Mouse (Mus musculus) embryo, embryonic 11 days (tissue): ENCODE results near the gene Ssxb10.
"Not testable (repeated sequence)": the region's sequence is repeated elsewhere in the genome, so short reads cannot be mapped to it uniquely, and the experiment has no call there.

Source experiments
- DNase-seq: peaks from one replicate; pipeline ENCODE4 v3.0.0-alpha.2; 2015

Gene Ssxb10

GRCm38 (mm10) chrX:8327124-8327523 is at the start of gene Ssxb10:
Gene Ssxb10 (plus strand): TSS chrX:8327424.
- DNase-seq = no peak

DNA sequence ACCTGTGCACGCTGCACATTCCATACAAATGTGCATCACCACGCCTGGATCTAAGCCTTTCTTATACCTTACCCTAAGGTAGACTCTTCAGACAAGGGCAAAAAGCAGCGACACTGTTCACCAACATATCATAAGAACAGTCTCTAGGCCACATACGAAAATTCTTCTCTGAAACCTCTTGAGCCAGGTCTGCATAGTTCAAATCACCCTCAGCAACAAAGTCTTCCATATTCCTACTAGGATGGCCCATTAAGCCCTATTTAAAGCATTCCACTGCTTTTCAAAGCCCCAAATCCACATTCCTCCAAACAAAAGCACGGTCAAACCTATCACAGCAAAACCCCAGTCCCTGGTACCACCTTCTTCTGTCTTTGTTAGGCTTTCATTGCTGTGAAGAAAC is 38.6 kb upstream of the Ssxb10 start:
- no peak for DNase-seq

- no peak for DNase-seq
These were observed 17.9 kb upstream of the Ssxb10 start for GRCm38 (mm10) chrX:8309302-8309701.

GRCm38 (mm10) chrX:8314905-8315304 is 12.3 kb upstream of the Ssxb10 start:
- peak; percentile 12 for DNase-seq

DNA sequence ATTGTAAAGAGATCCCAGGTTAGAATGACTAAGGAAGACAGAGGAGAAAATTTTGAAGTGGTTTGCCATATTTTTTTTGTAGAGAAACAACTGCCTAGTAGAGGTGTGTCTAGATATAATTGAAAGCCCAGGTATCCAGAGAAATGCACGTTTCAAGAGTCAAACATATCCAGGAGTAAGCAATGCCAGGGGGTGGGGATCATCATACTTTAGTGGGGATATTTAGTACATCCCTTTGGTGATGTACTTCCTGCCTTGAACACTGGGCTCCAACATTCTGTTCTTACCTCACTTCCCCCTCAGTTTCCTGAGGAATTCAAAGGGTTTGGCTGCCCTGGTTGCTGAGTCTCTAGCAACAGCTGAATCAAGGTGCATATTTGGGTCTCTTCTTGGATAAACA is 39.5 kb downstream of the Ssxb10 start, which contains the start of gene Ssxb9:
TSS of gene Ssxb9 (plus strand) at position 301 of the 400 bp plus-strand sequence.
- DNase-seq = not testable (repeated sequence)
